Mouse (Mus musculus) limb, embryonic 15.5 days (tissue): ENCODE measurements around the gene Srgap1. TPM values are rescaled to one million over a fixed set of nuclear protein-coding genes. Genes with fewer than 3 reads are reported as not detected.

Experiments used
- ATAC-seq: fragments of 200-750 bp; cut with Nextera tagmentation; 2 replicates; pipeline ENCODE4 v1.8.0; 2017; ENCODE audit warnings: low read depth, moderate TSS enrichment; ENCODE audit not compliant: insufficient number of reproducible peaks, low FRiP score, low TSS enrichment
- H3K27ac ChIP-seq: fragments of 300-500 bp; sonication (generic); 2 replicates; pipeline ENCODE4 v1.5.1; 2015; ENCODE audit warnings: moderate library complexity, mild to moderate bottlenecking, inconsistent platforms
- H3K27me3 ChIP-seq: fragments of 300-500 bp; sonication (generic); 2 replicates; pipeline ENCODE4 v1.6.1; 2015; ENCODE audit warnings: inconsistent platforms
- H3K36me3 ChIP-seq: fragments of 300-500 bp; sonication (generic); 2 replicates; pipeline ENCODE4 v1.6.1; 2015; ENCODE audit warnings: inconsistent platforms
- H3K4me1 ChIP-seq: fragments of 300-500 bp; sonication (generic); 2 replicates; pipeline ENCODE4 v1.6.1; 2015; ENCODE audit warnings: inconsistent platforms
- H3K4me2 ChIP-seq: fragments of 300-500 bp; sonication (generic); 2 replicates; pipeline ENCODE4 v1.6.1; 2015; ENCODE audit warnings: mild to moderate bottlenecking, inconsistent platforms
- H3K4me3 ChIP-seq: fragments of 300-500 bp; sonication (generic); 2 replicates; pipeline ENCODE4 v1.5.1; 2015; ENCODE audit warnings: mild to moderate bottlenecking, inconsistent platforms
- H3K9ac ChIP-seq: fragments of 300-500 bp; sonication (generic); 2 replicates; pipeline ENCODE4 v1.6.1; 2015; ENCODE audit warnings: inconsistent platforms
- H3K9me3 ChIP-seq: fragments of 300-500 bp; sonication (generic); 2 replicates; pipeline ENCODE4 v1.6.1; 2016; ENCODE audit warnings: inconsistent platforms
- WGBS: fragments of 180-500 bp; shearing (Covaris S2); methylation state at CpG from one replicate; pipeline ENCODE4 v1.1.7; 2015; 5-methylcytosine and 5-hydroxymethylcytosine counted together
- polyA plus RNA-seq: library from polyadenylated mRNA; unstranded; fragments of >200 nt; fragmentation: Nextera tagmentation; extraction: Ambion mirVana; gene quantifications from 2 replicates; pipeline ENCODE4 v1.2.1, GENCODE M21; 2015

The Srgap1 gene
- polyA plus RNA-seq, 1 experiment from 2014 or later = 9.5 TPM

DNA sequence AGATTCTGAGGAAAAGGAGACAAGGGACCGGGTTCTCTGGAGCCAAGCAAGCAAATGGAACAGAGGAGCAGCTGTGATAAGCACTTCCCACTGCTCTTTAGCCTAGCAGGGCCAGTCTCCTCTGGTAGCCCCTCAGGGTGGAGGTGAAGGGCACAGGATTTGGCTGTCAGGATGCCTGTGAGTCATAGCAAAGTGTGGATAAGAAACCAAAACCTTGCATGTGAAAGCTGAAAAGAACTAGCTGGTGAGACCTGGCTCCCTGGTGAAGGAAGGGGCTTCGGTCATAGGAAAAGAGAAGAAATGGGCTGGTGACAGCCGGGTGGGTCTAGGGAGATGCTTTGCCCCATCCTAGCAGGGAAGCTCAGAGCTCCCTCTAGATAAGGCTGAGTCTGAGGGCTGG, 30.5 kb downstream of the Srgap1 start:
- WGBS = 85% methylated on average over 3 of the region's 3 CpGs
- Histone ChIP-seq H3K4me3 (no peak overlapping the region), H3K36me3 (no peaks in the 10 kb centered on the region), H3K9me3 (no peaks in the 10 kb centered on the region), H3K4me2 (no peak overlapping the region), H3K9ac (no peak overlapping the region), H3K27me3 (no peaks in the 10 kb centered on the region), H3K27ac (no peak overlapping the region), H3K4me1 (peaks cover 36% of the 10 kb centered on the region)
- ATAC-seq = no peak

- no peak for ATAC-seq
- Histone ChIP-seq H3K27ac (no peak overlapping the region), H3K36me3 (no peaks in the 10 kb centered on the region), H3K4me1 (peaks cover 22% of the 10 kb centered on the region), H3K4me2 (no peak overlapping the region), H3K27me3 (no peaks in the 10 kb centered on the region), H3K9me3 (no peaks in the 10 kb centered on the region), H3K9ac (no peak overlapping the region), H3K4me3 (no peak overlapping the region)
- 81% methylated on average over 6 of the region's 6 CpGs for WGBS
Measured at GRCm38 (mm10) chr10:122012321-122012720, 34.8 kb downstream of the Srgap1 start.

- no peak overlapping the region for H3K9ac ChIP-seq
- H3K27ac ChIP-seq = peak overlapping the region; percentile 38; the same call in 1 of the 2 replicates
- H3K4me2 ChIP-seq = no peak overlapping the region
- ATAC-seq = no peak
- no peaks in the 10 kb centered on the region for H3K27me3 ChIP-seq
- 34% methylated on average over 12 of the region's 12 CpGs for WGBS
- H3K4me1 ChIP-seq = peaks cover 18% of the 10 kb centered on the region
- H3K9me3 ChIP-seq = no peaks in the 10 kb centered on the region
- H3K36me3 ChIP-seq = no peaks in the 10 kb centered on the region
- no peak overlapping the region for H3K4me3 ChIP-seq
Measured at GRCm38 (mm10) chr10:122008731-122009391, 38.3 kb downstream of the Srgap1 start.

- no peak overlapping the region for H3K4me2 ChIP-seq
- H3K27me3 ChIP-seq = no peaks in the 10 kb centered on the region
- WGBS = 50% methylated on average over 2 of the region's 2 CpGs
- H3K36me3 ChIP-seq = no peaks in the 10 kb centered on the region
- no peak overlapping the region for H3K4me3 ChIP-seq
- H3K9me3 ChIP-seq = no peaks in the 10 kb centered on the region
- peaks cover 18% of the 10 kb centered on the region for H3K4me1 ChIP-seq
- no peak overlapping the region for H3K9ac ChIP-seq
- ATAC-seq = no peak
- H3K27ac ChIP-seq = peak overlapping the region; percentile 38; the same call in 1 of the 2 replicates
Measured at GRCm38 (mm10) chr10:122008370-122008730, 38.8 kb downstream of the Srgap1 start.

GRCm38 (mm10) chr10:122006606-122007005, 40.5 kb downstream of the Srgap1 start:
- no peak for ATAC-seq
- Histone ChIP-seq H3K36me3 (no peaks in the 10 kb centered on the region), H3K4me3 (no peak overlapping the region), H3K27ac (no peak overlapping the region), H3K9me3 (no peaks in the 10 kb centered on the region), H3K9ac (no peak overlapping the region), H3K4me2 (no peak overlapping the region), H3K27me3 (no peaks in the 10 kb centered on the region), H3K4me1 (peaks cover 18% of the 10 kb centered on the region)
- WGBS = 78% methylated on average over 5 of the region's 5 CpGs

GRCm38 (mm10) chr10:122006151-122006550, 41.0 kb downstream of the Srgap1 start:
- ATAC-seq = no peak
- H3K27ac ChIP-seq = no peak overlapping the region
- H3K27me3 ChIP-seq = no peaks in the 10 kb centered on the region
- no peaks in the 10 kb centered on the region for H3K36me3 ChIP-seq
- no peak overlapping the region for H3K4me3 ChIP-seq
- no peaks in the 10 kb centered on the region for H3K9me3 ChIP-seq
- peaks cover 18% of the 10 kb centered on the region for H3K4me1 ChIP-seq
- H3K4me2 ChIP-seq = no peak overlapping the region
- 70% methylated on average over 6 of the region's 6 CpGs for WGBS
- no peak overlapping the region for H3K9ac ChIP-seq

- no peak overlapping the region for H3K4me3 ChIP-seq
- H3K27ac ChIP-seq = no peak overlapping the region
- no peak overlapping the region for H3K4me2 ChIP-seq
- no peaks in the 10 kb centered on the region for H3K27me3 ChIP-seq
- H3K4me1 ChIP-seq = peaks cover 18% of the 10 kb centered on the region
- H3K36me3 ChIP-seq = no peaks in the 10 kb centered on the region
- ATAC-seq = no peak
- no peak overlapping the region for H3K9ac ChIP-seq
- WGBS = 43% methylated on average over 6 of the region's 6 CpGs
- H3K9me3 ChIP-seq = no peaks in the 10 kb centered on the region
Measured at GRCm38 (mm10) chr10:122005560-122005959, 41.6 kb downstream of the Srgap1 start.

DNA sequence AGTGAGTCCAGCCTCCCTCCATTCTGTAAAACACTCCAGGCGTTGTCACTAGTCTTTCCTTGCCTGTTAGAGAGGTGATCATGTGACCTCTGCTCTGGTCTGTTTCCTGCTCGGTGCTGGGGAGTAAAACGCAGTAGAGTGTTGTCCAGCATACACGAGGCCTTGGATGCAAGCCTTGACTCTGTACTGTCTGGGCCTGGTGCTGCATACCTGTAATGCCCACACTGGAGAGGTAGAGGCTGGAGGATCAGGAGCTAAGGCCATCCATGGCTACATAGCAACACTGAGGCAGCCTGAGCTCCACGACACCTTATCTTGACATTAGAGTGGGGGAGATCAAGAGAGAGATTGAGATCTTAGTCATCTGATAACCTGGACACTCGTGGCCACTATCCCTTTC, 44.2 kb downstream of the Srgap1 start:
- no peak for ATAC-seq
- Histone ChIP-seq H3K4me3 (no peak overlapping the region), H3K9me3 (no peaks in the 10 kb centered on the region), H3K9ac (no peak overlapping the region), H3K36me3 (no peaks in the 10 kb centered on the region), H3K4me2 (no peak overlapping the region), H3K27me3 (no peaks in the 10 kb centered on the region), H3K4me1 (0 out of 2 replicates have a peak, but pooled peaks cover 6% of the 10 kb centered on the region), H3K27ac (no peak overlapping the region)
- WGBS = 66% methylated on average over 6 of the region's 6 CpGs

DNA sequence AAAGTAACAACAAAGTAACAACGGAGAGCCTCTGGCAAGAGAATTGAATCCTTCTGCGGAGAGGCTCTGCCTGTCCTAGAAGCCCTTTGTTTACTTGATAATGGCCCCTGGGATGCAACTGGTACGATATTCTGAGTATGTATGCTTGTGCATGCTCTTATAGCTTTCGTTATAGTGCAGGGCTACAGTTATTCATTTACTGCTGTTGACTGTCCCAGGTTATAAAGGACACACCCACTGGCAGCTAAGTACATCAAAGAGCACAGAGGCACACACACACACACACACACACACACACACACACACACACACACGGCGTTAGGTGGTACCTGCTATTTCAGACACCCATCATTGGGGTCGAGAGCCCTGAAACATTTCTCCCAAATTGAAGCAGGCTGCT, 48.3 kb downstream of the Srgap1 start:
- Histone ChIP-seq H3K4me1 (0 out of 2 replicates have a peak, but pooled peaks cover 2% of the 10 kb centered on the region), H3K4me2 (no peak overlapping the region), H3K36me3 (no peaks in the 10 kb centered on the region), H3K9ac (no peak overlapping the region), H3K27me3 (no peaks in the 10 kb centered on the region), H3K4me3 (no peak overlapping the region), H3K27ac (no peak overlapping the region), H3K9me3 (no peaks in the 10 kb centered on the region)
- ATAC-seq = no peak
- 73% methylated on average over 7 of the region's 7 CpGs for WGBS

GRCm38 (mm10) chr10:121996500-121996899, 50.6 kb downstream of the Srgap1 start:
- no peak overlapping the region for H3K4me3 ChIP-seq
- no peaks in the 10 kb centered on the region for H3K36me3 ChIP-seq
- H3K9me3 ChIP-seq = no peaks in the 10 kb centered on the region
- H3K9ac ChIP-seq = no peak overlapping the region
- H3K4me2 ChIP-seq = no peak overlapping the region
- H3K27me3 ChIP-seq = no peaks in the 10 kb centered on the region
- H3K27ac ChIP-seq = no peak overlapping the region
- ATAC-seq = no peak
- 83% methylated on average over 4 of the region's 4 CpGs for WGBS
- 0 out of 2 replicates have a peak, but pooled peaks cover 2% of the 10 kb centered on the region for H3K4me1 ChIP-seq

GRCm38 (mm10) chr10:121995448-121995847, 51.7 kb downstream of the Srgap1 start:
- no peaks in the 10 kb centered on the region for H3K36me3 ChIP-seq
- H3K27me3 ChIP-seq = no peaks in the 10 kb centered on the region
- H3K27ac ChIP-seq = no peak overlapping the region
- no peaks in the 10 kb centered on the region for H3K9me3 ChIP-seq
- H3K9ac ChIP-seq = no peak overlapping the region
- H3K4me2 ChIP-seq = no peak overlapping the region
- ATAC-seq = no peak
- H3K4me3 ChIP-seq = no peak overlapping the region
- WGBS = 62% methylated on average over 4 of the region's 4 CpGs
- 0 out of 2 replicates have a peak, but pooled peaks cover 2% of the 10 kb centered on the region for H3K4me1 ChIP-seq

- Histone ChIP-seq H3K27ac (no peak overlapping the region), H3K27me3 (no peaks in the 10 kb centered on the region), H3K4me3 (no peak overlapping the region), H3K36me3 (no peaks in the 10 kb centered on the region), H3K9me3 (no peaks in the 10 kb centered on the region), H3K4me1 (0 out of 2 replicates have a peak, but pooled peaks cover under 1% of the 10 kb centered on the region), H3K9ac (no peak overlapping the region; the same call in 1 of the 2 replicates), H3K4me2 (no peak overlapping the region)
- no peak for ATAC-seq
- 58% methylated on average over 5 of the region's 5 CpGs for WGBS
Measured at GRCm38 (mm10) chr10:121994660-121995059, 52.5 kb downstream of the Srgap1 start.

DNA sequence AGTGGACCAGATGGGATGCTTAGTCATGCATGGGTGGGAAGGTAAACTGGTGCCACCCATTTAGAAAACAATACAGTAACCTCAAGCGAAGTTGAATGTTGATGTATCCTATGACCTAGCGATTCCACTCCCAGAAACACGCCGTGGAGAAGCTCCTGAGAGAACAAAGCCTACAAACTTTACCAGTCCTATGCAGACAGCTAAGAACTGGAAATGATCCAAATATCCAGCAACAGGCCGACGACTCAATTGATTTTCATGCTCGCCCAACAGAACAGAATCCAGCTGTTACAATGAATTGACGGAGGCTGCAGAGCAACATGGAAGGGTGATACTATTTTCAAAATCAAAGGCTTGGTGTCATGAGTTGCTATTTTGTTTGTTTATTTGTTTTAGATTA, 54.5 kb downstream of the Srgap1 start:
- Histone ChIP-seq H3K4me1 (no peaks in the 10 kb centered on the region), H3K9me3 (no peaks in the 10 kb centered on the region), H3K27ac (no peak overlapping the region), H3K4me2 (no peak overlapping the region), H3K4me3 (no peak overlapping the region), H3K36me3 (no peaks in the 10 kb centered on the region), H3K27me3 (no peaks in the 10 kb centered on the region), H3K9ac (no peak overlapping the region)
- WGBS = 67% methylated on average over 8 of the region's 8 CpGs
- ATAC-seq = no peak
